Mouse (Mus musculus) stomach, postnatal 0 days (tissue): ENCODE data around the gene Clp1.

Experiments
- CTCF ChIP-seq: IDR thresholded peaks from 2 replicates; pipeline ENCODE4 v1.5.1; 2016; ENCODE audit warnings: antibody characterized with exemption, low read depth, mild to moderate bottlenecking, moderate library complexity
- EP300 ChIP-seq: optimal IDR thresholded peaks from 2 replicates; pipeline ENCODE3; 2016; ENCODE audit warnings: antibody characterized with exemption

DNA sequence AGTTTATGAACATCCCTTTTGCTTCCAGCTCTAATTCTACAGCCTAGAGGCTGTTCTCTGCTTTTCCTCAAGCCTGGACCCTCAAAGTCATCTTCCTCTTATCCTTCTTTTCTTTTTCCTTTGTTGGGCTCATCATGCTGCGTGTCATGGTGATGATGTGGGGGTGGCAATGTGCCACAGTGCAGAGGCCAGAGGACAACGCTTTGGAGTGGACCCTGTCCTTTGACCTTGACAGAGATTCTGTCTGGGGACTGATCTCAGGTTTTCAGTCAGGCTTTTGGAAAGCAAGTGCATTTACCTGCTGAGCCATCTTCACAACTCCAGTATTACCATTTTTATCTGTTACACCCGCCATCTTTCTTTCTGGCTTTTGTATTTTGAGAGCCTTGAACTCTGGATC, 4.1 kb upstream of the Clp1 start:
- no peak for TF ChIP-seq CTCF
- no peak for TF ChIP-seq EP300
